Mouse (Mus musculus) monocyte, adult 5-6 weeks (primary cell): Measurements from ENCODE around the gene Gabra1. TPM values are rescaled to one million over a fixed set of nuclear protein-coding genes. Genes with fewer than 3 reads are reported as not detected.

ENCODE experiments used
- ATAC-seq: fragments of 153-309, 156-312 bp; replicated peaks from 2 replicates; pipeline ENCODE4 v1.8.0; 2017; ENCODE audit warnings: mild to moderate bottlenecking; ENCODE audit not compliant: low TSS enrichment, insufficient number of reproducible peaks, severe bottlenecking, poor library complexity, low FRiP score
- total RNA-seq: library from RNA; stranded (forward); fragments of 200-1000, 200-491, 200-594 nt; gene quantifications from 3 replicates; pipeline ENCODE4 v1.2.3, GENCODE M21; 2017

Gabra1 gene
- not detected in 3 replicates for total RNA-seq

- ATAC-seq = no peak
Observed at GRCm38 (mm10) chr11:42182825-42183152, at the start of gene Gabra1. Gabra1 (minus strand) TSS chr11:42182930.

DNA sequence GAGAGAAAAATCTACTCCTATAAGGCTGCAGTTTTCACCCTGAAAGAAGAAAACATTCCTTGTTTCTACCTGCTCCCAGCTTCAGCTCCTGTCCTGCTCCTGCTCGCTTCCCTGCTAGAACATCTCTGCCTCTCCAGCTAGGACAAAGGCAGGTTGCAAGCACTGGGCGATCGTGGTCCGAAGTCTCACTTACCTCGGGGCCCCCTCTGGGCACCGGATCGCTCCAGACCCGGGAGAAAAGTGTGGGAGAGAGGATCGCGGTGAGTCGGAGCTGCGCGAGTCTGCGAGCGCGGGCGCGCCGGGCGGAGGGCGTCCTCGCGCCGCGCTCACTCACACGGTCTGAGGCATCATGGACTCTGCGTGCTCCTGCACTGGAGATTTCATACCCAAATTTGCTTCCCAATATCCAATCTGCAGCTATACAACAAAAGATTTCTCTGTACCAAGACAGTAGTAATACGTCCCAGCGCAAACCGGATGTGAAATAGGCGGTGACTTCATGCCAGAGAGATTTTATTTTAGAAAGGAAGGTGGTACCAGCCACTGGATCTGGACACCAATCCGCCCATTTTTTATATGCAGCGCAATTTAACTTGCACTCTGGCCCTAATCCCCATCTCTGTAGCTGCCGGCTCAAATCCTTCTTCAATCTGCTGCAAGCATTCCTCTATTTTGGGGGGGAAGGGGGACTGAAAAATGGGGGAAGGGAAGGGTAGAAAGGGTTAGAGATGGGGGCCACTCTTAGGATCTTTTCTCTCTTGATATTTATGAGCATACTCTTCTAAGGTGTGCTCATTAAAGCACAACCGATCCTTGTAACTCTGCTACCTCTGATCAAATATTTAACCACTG is 531 bp downstream of the Gabra1 start:
- ATAC-seq = no peak

- no peak for ATAC-seq
Observed at GRCm38 (mm10) chr11:42181426-42181825, 1.3 kb downstream of the Gabra1 start.

GRCm38 (mm10) chr11:42179535-42179934 is 3.2 kb downstream of the Gabra1 start:
- ATAC-seq = no peak

DNA sequence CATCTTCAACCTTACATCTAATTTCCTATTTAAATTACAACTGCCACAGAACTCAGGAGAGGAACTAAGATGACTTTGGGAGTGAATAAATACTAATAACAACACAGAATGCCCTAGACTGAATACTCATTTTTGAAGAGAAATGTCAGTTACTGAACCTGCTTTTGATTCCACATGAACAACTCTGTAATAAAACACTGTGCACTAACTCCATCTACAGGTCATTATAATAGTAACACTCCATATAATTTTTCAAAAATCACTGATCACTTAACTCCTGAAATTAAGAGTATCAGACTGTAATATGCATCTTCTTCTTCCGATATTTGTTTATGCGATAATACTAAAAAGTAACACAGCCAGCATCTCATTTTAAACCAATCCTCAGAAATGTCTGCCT is 4.4 kb downstream of the Gabra1 start:
- no peak for ATAC-seq

DNA sequence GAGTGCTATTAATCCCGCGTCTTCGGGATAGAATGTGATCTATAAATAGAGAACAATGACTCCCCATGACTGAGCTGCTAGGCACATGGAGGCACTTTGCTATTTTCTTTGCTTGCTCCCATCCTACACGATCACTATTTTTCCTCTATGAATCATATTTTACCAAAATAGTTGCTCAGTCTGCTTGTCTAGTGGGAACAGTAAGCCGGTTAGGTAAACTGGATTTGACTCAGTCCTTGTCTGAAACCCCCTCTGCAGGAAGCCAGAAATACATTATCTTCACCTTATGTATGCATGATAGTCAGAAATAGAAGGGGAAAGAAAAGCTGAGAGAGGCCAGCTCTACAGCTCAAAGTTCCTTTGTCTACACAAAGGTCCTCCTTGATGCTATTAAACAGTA is 31.3 kb downstream of the Gabra1 start:
- ATAC-seq = no peak

GRCm38 (mm10) chr11:42116931-42117330 is 65.8 kb downstream of the Gabra1 start:
- ATAC-seq = no peak

DNA sequence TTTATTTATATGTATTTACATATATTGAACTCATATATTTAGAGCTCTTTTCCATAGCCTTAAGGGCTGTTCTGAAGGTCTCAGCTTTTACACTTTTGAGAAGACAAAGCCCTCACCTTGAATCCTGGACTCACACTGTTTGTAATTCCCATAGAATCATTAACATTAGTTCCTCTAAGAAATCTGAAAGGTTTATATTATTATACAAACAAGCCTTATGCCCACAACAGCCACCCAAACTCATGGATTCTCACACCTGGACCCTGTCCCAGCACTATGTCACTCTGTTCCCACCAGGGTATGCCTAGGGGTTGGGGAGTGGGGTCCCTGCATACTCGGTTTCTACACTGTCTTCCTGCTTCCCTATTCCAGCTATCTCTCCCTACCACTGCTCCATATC is 72.7 kb downstream of the Gabra1 start:
- no peak for ATAC-seq

DNA sequence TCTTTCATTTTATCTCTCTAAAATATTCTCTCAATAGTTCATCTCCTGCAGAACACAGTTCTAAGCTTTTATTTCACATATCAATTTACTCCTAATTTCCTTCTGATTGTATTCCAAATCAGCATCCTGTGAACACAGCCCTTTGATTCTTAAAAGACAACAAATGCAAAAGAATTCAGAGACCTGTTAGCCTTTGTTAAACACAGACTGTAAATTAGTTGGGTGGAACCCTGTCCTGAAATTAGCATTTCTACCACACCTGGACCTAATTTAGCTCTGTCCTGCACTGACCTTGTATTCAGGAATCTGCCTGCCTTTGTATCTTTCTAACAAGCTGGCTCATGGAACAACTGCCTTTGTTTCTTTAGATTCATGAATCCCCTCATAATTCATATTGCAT is 73.1 kb downstream of the Gabra1 start:
- ATAC-seq = no peak

DNA sequence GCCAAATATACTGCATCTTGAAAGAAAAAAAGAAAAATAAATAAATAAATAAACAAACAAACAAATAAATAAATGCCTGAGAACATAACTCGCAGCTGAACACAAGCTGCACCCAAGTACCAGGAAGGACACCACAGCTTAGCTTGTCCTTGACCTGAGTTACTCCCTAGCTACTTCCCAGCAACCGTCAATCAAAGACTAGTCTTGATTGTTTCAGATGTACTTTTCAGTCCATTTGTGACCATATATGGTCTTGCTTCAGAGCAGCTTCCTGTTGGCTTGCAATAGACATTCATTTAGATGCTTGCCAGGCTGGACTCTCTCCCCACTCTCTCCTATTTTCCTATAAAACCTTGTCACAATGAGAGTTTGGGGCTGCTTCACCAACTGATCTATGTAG is 87.2 kb downstream of the Gabra1 start:
- ATAC-seq = no peak

Other genes with a start within 250 kb of the Gabra1 start
- not detected in 3 replicates for gene Gabrg2, start 182.1 kb downstream of the Gabra1 start, total RNA-seq
- not detected in 3 replicates for gene Gabra6, start 138.1 kb upstream of the Gabra1 start, total RNA-seq
- gene Gabrb2, start 236.8 kb upstream of the Gabra1 start, total RNA-seq = not detected in 3 replicates